Mouse (Mus musculus): ENCODE measurements around the gene Trpm6. TPM values are rescaled to one million over a fixed set of nuclear protein-coding genes. Genes with fewer than 3 reads are reported as not detected.

Trpm6 gene
- polyA plus RNA-seq, 1 experiment from 2014 or later: 0.36 TPM

- H3K9ac ChIP-seq (ENCODE audit: low read length): peak overlapping the region; percentile 59; the same call in 1 of the 2 replicates
- peak overlapping the region; percentile 78 for H3K27ac ChIP-seq (ENCODE audit: low read depth, low read length)
- H3K4me1 ChIP-seq (ENCODE audit: control insufficient read depth, insufficient read depth, low read length): peaks cover 7% of the 10 kb centered on the region
- H3K27me3 ChIP-seq (replicated peaks; ENCODE audit: control insufficient read depth, insufficient read depth, low read length): no peaks in the 10 kb centered on the region
- ATAC-seq (peak; percentile 41), DNase-seq (ENCODE audit: low spot score) (no peak)
- peak overlapping the region; percentile 31 for H3K4me3 ChIP-seq (ENCODE audit: low read depth, low read length)
- no peaks in the 10 kb centered on the region for H3K36me3 ChIP-seq (ENCODE audit: control insufficient read depth, insufficient read depth, low read length)
- WGBS: 64% methylated on average over 1 of the region's 1 CpGs
- H3K4me2 ChIP-seq (ENCODE audit: low read length): peak overlapping the region; percentile 58
- H3K9me3 ChIP-seq (replicated peaks; ENCODE audit: control insufficient read depth, low read length): no peaks in the 10 kb centered on the region
Measured at GRCm38 (mm10) chr19:18889632-18890031, 139.8 kb downstream of the Trpm6 start.

- no peak overlapping the region for H3K27ac ChIP-seq (ENCODE audit: low read depth, low read length)
- no peak overlapping the region for H3K4me2 ChIP-seq (ENCODE audit: low read length)
- no peaks in the 10 kb centered on the region for H3K27me3 ChIP-seq (replicated peaks; ENCODE audit: control insufficient read depth, insufficient read depth, low read length)
- no peaks in the 10 kb centered on the region for H3K36me3 ChIP-seq (ENCODE audit: control insufficient read depth, insufficient read depth, low read length)
- H3K4me1 ChIP-seq (ENCODE audit: control insufficient read depth, insufficient read depth, low read length): peaks cover 7% of the 10 kb centered on the region
- ATAC-seq: no peak
- no peaks in the 10 kb centered on the region for H3K9me3 ChIP-seq (replicated peaks; ENCODE audit: control insufficient read depth, low read length)
- 75% methylated on average over 4 of the region's 4 CpGs for WGBS
- DNase-seq (ENCODE audit: low spot score): no peak
- H3K9ac ChIP-seq (ENCODE audit: low read length): no peak overlapping the region
- H3K4me3 ChIP-seq (ENCODE audit: low read depth, low read length): no peak overlapping the region
Measured at GRCm38 (mm10) chr19:18890216-18890615, 140.4 kb downstream of the Trpm6 start.

- ATAC-seq: no peak
Measured at GRCm38 (mm10) chr19:18898238-18898637, 148.5 kb downstream of the Trpm6 start.

GRCm38 (mm10) chr19:18902041-18902693 lies 152.4 kb downstream of the Trpm6 start:
- H3K4me2 ChIP-seq (ENCODE audit: low read length): no peak overlapping the region
- 63% methylated on average over 15 of the region's 15 CpGs for WGBS
- H3K4me3 ChIP-seq (ENCODE audit: low read depth, low read length): no peak overlapping the region
- H3K27ac ChIP-seq (ENCODE audit: low read depth, low read length): no peak overlapping the region; the same call in 1 of the 2 replicates
- no peaks in the 10 kb centered on the region for H3K27me3 ChIP-seq (replicated peaks; ENCODE audit: control insufficient read depth, insufficient read depth, low read length)
- H3K9me3 ChIP-seq (replicated peaks; ENCODE audit: control insufficient read depth, low read length): no peaks in the 10 kb centered on the region
- H3K36me3 ChIP-seq (ENCODE audit: control insufficient read depth, insufficient read depth, low read length): no peaks in the 10 kb centered on the region
- ATAC-seq (no peak), DNase-seq (ENCODE audit: low spot score) (no peak)
- no peak overlapping the region for H3K9ac ChIP-seq (ENCODE audit: low read length)
- H3K4me1 ChIP-seq (ENCODE audit: control insufficient read depth, insufficient read depth, low read length): peaks cover 2% of the 10 kb centered on the region

More at GRCm38 (mm10) chr19:18898238-18898637, 148.5 kb downstream of the Trpm6 start:
- no peak overlapping the region for H3K4me3 ChIP-seq (ENCODE audit: low read depth, low read length)
- H3K36me3 ChIP-seq (ENCODE audit: control insufficient read depth, insufficient read depth, low read length): no peaks in the 10 kb centered on the region
- no peaks in the 10 kb centered on the region for H3K9me3 ChIP-seq (replicated peaks; ENCODE audit: control insufficient read depth, low read length)
- H3K4me2 ChIP-seq (ENCODE audit: low read length): no peak overlapping the region
- H3K27me3 ChIP-seq (replicated peaks; ENCODE audit: control insufficient read depth, insufficient read depth, low read length): no peaks in the 10 kb centered on the region
- peaks cover 2% of the 10 kb centered on the region for H3K4me1 ChIP-seq (ENCODE audit: control insufficient read depth, insufficient read depth, low read length)
- DNase-seq (ENCODE audit: low spot score): peak; percentile 12
- H3K27ac ChIP-seq (ENCODE audit: low read depth, low read length): no peak overlapping the region
- no peak overlapping the region for H3K9ac ChIP-seq (ENCODE audit: low read length)

GRCm38 (mm10) chr19:18902694-18903067 lies 152.9 kb downstream of the Trpm6 start:
- no peak overlapping the region for H3K4me3 ChIP-seq (ENCODE audit: low read depth, low read length)
- WGBS: 61% methylated on average over 6 of the region's 6 CpGs

GRCm38 (mm10) chr19:18905511-18905910 lies 155.7 kb downstream of the Trpm6 start:
- Histone ChIP-seq H3K27me3 (replicated peaks; ENCODE audit: control insufficient read depth, insufficient read depth, low read length) (no peaks in the 10 kb centered on the region), H3K9me3 (replicated peaks; ENCODE audit: control insufficient read depth, low read length) (no peaks in the 10 kb centered on the region), H3K9ac (ENCODE audit: low read length) (no peak overlapping the region), H3K4me3 (ENCODE audit: low read depth, low read length) (no peak overlapping the region), H3K4me1 (ENCODE audit: control insufficient read depth, insufficient read depth, low read length) (peaks cover 2% of the 10 kb centered on the region; the same call in 1 of the 2 replicates), H3K27ac (ENCODE audit: low read depth, low read length) (no peak overlapping the region), H3K36me3 (ENCODE audit: control insufficient read depth, insufficient read depth, low read length) (no peaks in the 10 kb centered on the region), H3K4me2 (ENCODE audit: low read length) (no peak overlapping the region)
- DNase-seq (ENCODE audit: low spot score): no peak
- WGBS: 77% methylated on average over 3 of the region's 3 CpGs
- ATAC-seq: no peak

More at GRCm38 (mm10) chr19:18902694-18903067, 152.9 kb downstream of the Trpm6 start:
- Histone ChIP-seq H3K27ac (ENCODE audit: low read depth, low read length) (no peak overlapping the region; the same call in 1 of the 2 replicates), H3K36me3 (ENCODE audit: control insufficient read depth, insufficient read depth, low read length) (no peaks in the 10 kb centered on the region), H3K4me1 (ENCODE audit: control insufficient read depth, insufficient read depth, low read length) (peaks cover 2% of the 10 kb centered on the region), H3K27me3 (replicated peaks; ENCODE audit: control insufficient read depth, insufficient read depth, low read length) (no peaks in the 10 kb centered on the region), H3K9ac (ENCODE audit: low read length) (no peak overlapping the region), H3K9me3 (replicated peaks; ENCODE audit: control insufficient read depth, low read length) (no peaks in the 10 kb centered on the region), H3K4me2 (ENCODE audit: low read length) (no peak overlapping the region)
- ATAC-seq: no peak
- DNase-seq (ENCODE audit: low spot score): no peak

GRCm38 (mm10) chr19:18909641-18910040 lies 159.9 kb downstream of the Trpm6 start:
- H3K4me3 ChIP-seq (ENCODE audit: low read depth, low read length): no peak overlapping the region
- H3K4me2 ChIP-seq (ENCODE audit: low read length): no peak overlapping the region
- WGBS: 81% methylated on average over 3 of the region's 3 CpGs
- H3K27me3 ChIP-seq (replicated peaks; ENCODE audit: control insufficient read depth, insufficient read depth, low read length): no peaks in the 10 kb centered on the region
- H3K9me3 ChIP-seq (replicated peaks; ENCODE audit: control insufficient read depth, low read length): no peaks in the 10 kb centered on the region
- H3K9ac ChIP-seq (ENCODE audit: low read length): no peak overlapping the region
- no peak overlapping the region for H3K27ac ChIP-seq (ENCODE audit: low read depth, low read length)
- H3K4me1 ChIP-seq (ENCODE audit: control insufficient read depth, insufficient read depth, low read length): no peaks in the 10 kb centered on the region
- ATAC-seq: no peak
- no peak for DNase-seq (ENCODE audit: low spot score)
- H3K36me3 ChIP-seq (ENCODE audit: control insufficient read depth, insufficient read depth, low read length): no peaks in the 10 kb centered on the region

- H3K36me3 ChIP-seq (ENCODE audit: control insufficient read depth, insufficient read depth, low read length): no peaks in the 10 kb centered on the region
- no peaks in the 10 kb centered on the region for H3K4me1 ChIP-seq (ENCODE audit: control insufficient read depth, insufficient read depth, low read length)
- no peaks in the 10 kb centered on the region for H3K9me3 ChIP-seq (replicated peaks; ENCODE audit: control insufficient read depth, low read length)
- no peaks in the 10 kb centered on the region for H3K27me3 ChIP-seq (replicated peaks; ENCODE audit: control insufficient read depth, insufficient read depth, low read length)
- no peak overlapping the region for H3K9ac ChIP-seq (ENCODE audit: low read length)
- H3K4me3 ChIP-seq (ENCODE audit: low read depth, low read length): no peak overlapping the region
- H3K4me2 ChIP-seq (ENCODE audit: low read length): no peak overlapping the region
- no peak overlapping the region for H3K27ac ChIP-seq (ENCODE audit: low read depth, low read length)
- ATAC-seq: no peak
- no peak for DNase-seq (ENCODE audit: low spot score)
Measured at GRCm38 (mm10) chr19:18911755-18912340, 162.1 kb downstream of the Trpm6 start.

- no peaks in the 10 kb centered on the region for H3K9me3 ChIP-seq (replicated peaks; ENCODE audit: control insufficient read depth, low read length)
- WGBS: 83% methylated on average over 6 of the region's 6 CpGs
- H3K27ac ChIP-seq (ENCODE audit: low read depth, low read length): no peak overlapping the region
- no peak overlapping the region for H3K4me2 ChIP-seq (ENCODE audit: low read length)
- no peaks in the 10 kb centered on the region for H3K36me3 ChIP-seq (ENCODE audit: control insufficient read depth, insufficient read depth, low read length)
- H3K4me1 ChIP-seq (ENCODE audit: control insufficient read depth, insufficient read depth, low read length): no peaks in the 10 kb centered on the region
- no peak overlapping the region for H3K4me3 ChIP-seq (ENCODE audit: low read depth, low read length)
- ATAC-seq (no peak), DNase-seq (ENCODE audit: low spot score) (no peak)
- H3K27me3 ChIP-seq (replicated peaks; ENCODE audit: control insufficient read depth, insufficient read depth, low read length): no peaks in the 10 kb centered on the region
- no peak overlapping the region for H3K9ac ChIP-seq (ENCODE audit: low read length)
Measured at GRCm38 (mm10) chr19:18941391-18941790, 191.6 kb downstream of the Trpm6 start.

Data from forebrain, embryonic 14.5 days (tissue).